Mouse (Mus musculus): Measurements from ENCODE around the gene Ccrl2. TPM values are rescaled to one million over a fixed set of nuclear protein-coding genes. Genes with fewer than 3 reads are reported as not detected.

The Ccrl2 gene
- polyA plus RNA-seq, 1 experiment from 2014 or later = 2.1 TPM

DNA sequence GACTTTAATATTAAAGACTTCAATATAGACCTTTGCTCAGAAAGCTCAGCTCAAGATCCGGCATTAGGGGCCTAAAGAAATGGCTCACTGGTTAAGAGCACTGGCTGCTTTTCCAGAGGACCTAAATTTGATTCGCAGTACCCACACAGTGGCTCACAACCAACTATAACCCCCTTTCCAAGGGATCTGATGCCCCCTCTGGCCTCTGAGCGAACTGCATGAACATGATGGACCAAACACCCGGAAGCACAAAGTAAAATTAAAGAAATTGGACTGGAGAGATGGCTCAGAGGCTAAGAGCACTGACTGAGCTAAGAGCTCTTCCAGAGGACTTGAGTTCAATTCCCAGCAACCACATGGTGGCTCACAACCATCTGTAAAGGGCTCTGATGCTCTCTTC, 41.7 kb downstream of the Ccrl2 start:
- no peak overlapping the region for H3K27ac ChIP-seq
- no peaks in the 10 kb centered on the region for H3K36me3 ChIP-seq
- no peaks in the 10 kb centered on the region for H3K9me3 ChIP-seq
- no peak for ATAC-seq
- no peak overlapping the region for H3K9ac ChIP-seq (replicated peaks)
- H3K4me1 ChIP-seq (replicated peaks) = no peaks in the 10 kb centered on the region
- no peak overlapping the region for H3K4me2 ChIP-seq (replicated peaks)
- WGBS = 78% methylated on average over 4 of the region's 4 CpGs
- H3K27me3 ChIP-seq = no peaks in the 10 kb centered on the region
- H3K4me3 ChIP-seq (replicated peaks) = no peak overlapping the region

DNA sequence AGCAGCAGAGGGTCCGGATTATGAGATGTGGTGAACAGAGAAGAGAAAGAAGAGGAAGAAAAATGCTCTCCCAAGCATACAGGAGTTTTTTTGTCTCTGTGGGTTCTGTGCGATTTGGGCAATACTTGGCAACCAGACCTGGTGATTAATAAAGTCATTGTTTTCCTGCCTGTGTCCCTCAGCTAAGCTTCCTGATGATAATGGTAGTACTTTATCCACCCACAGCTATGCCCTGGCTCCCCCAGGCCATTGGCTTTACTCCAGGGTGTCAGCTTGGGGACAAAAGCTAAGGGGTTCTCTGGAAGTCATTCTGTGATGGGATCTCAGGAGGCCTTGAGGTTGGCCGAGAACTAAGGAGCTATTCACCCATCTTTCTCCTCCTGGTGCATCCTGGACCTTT, 45.3 kb downstream of the Ccrl2 start:
- H3K4me2 ChIP-seq (replicated peaks) = no peak overlapping the region
- no peak overlapping the region for H3K9ac ChIP-seq (replicated peaks)
- no peaks in the 10 kb centered on the region for H3K9me3 ChIP-seq
- no peak overlapping the region for H3K27ac ChIP-seq
- no peak overlapping the region for H3K4me3 ChIP-seq (replicated peaks)
- no peak for ATAC-seq
- WGBS = 83% methylated on average over 3 of the region's 3 CpGs
- H3K27me3 ChIP-seq = no peaks in the 10 kb centered on the region
- H3K36me3 ChIP-seq = no peaks in the 10 kb centered on the region
- no peaks in the 10 kb centered on the region for H3K4me1 ChIP-seq (replicated peaks)

DNA sequence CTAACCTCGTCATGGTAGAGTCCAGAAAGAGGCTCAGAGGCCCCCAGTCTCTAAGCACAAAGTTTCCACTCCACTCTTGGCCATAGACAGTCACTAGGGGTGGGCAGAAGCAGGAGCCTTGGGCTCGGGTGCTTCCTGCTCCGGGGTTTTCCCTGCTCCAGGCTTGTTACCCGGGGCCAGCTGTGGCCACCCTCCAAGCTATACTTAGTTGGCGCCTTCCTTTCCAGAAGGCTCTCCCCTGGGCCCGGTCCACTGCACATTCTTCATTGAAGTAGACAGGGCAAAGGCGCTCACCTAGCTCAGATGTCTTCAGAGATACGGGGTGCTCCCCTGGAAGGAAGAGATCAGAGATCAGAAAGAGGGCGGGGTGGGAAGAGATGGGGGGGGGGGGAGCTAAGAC, 45.8 kb downstream of the Ccrl2 start:
- H3K4me1 ChIP-seq (replicated peaks) = no peaks in the 10 kb centered on the region
- no peaks in the 10 kb centered on the region for H3K9me3 ChIP-seq
- H3K36me3 ChIP-seq = no peaks in the 10 kb centered on the region
- H3K9ac ChIP-seq (replicated peaks) = no peak overlapping the region
- H3K4me3 ChIP-seq (replicated peaks) = no peak overlapping the region
- WGBS = 83% methylated on average over 9 of the region's 9 CpGs
- no peak overlapping the region for H3K27ac ChIP-seq
- no peak for ATAC-seq
- H3K27me3 ChIP-seq = no peaks in the 10 kb centered on the region
- H3K4me2 ChIP-seq (replicated peaks) = no peak overlapping the region

DNA sequence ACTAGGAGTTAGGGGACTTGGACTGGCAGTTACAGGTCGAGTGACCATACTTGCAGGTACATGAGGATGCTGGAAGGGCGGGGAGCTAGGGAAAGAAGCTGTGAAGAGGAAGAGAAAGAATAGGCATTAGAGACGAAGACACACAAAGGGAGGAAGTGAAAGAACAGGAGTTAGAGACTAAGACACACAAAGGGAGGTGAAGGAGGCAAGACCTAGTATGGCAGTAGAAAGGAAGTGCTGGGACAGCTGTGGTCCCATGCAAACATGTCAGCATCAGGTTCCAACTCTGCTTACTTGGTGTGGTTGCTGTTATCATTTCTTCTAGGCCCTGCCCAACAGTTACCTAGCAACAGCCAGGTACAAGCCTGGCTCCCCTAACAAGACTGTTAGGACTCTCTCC, 47.6 kb downstream of the Ccrl2 start:
- H3K9ac ChIP-seq (replicated peaks) = no peak overlapping the region
- no peak overlapping the region for H3K4me2 ChIP-seq (replicated peaks)
- 72% methylated on average over 3 of the region's 3 CpGs for WGBS
- H3K27ac ChIP-seq = no peak overlapping the region
- no peak overlapping the region for H3K4me3 ChIP-seq (replicated peaks)
- no peaks in the 10 kb centered on the region for H3K9me3 ChIP-seq
- H3K36me3 ChIP-seq = no peaks in the 10 kb centered on the region
- H3K4me1 ChIP-seq (replicated peaks) = no peaks in the 10 kb centered on the region
- no peaks in the 10 kb centered on the region for H3K27me3 ChIP-seq
- ATAC-seq = no peak

DNA sequence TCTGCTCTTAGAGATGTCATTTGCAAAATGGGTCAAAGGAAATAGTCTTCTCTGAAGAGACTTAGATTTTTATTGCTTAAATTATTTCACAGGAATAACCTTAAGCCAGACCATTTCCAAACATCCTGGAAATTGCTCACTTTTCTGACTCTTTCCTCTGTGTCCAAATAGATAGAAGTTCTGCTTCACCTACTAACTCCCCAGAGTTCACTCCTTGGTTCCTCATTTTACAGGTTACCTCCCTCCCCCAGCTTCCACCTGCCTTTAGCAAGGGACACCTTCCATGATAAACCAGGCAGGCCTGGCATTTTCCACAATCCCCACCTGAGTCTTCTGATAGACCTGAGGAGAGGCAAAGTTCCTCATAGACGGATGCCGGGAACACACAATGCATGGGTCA, 50.8 kb downstream of the Ccrl2 start:
- 97% methylated on average over 2 of the region's 2 CpGs for WGBS
- no peak for ATAC-seq
- Histone ChIP-seq H3K4me3 (replicated peaks) (no peak overlapping the region), H3K27ac (no peak overlapping the region), H3K27me3 (no peaks in the 10 kb centered on the region), H3K4me2 (replicated peaks) (no peak overlapping the region), H3K36me3 (no peaks in the 10 kb centered on the region), H3K9ac (replicated peaks) (no peak overlapping the region), H3K9me3 (no peaks in the 10 kb centered on the region), H3K4me1 (replicated peaks) (no peaks in the 10 kb centered on the region)

Other genes starting within 250 kb of the Ccrl2 start
- not detected in 2 replicates for gene Prss44, start 243.5 kb downstream of the Ccrl2 start, polyA plus RNA-seq (2015; fragmentation: Nextera tagmentation; extraction: Ambion mirVana)
- gene Prss43, start 230.8 kb downstream of the Ccrl2 start, polyA plus RNA-seq (2015; fragmentation: Nextera tagmentation; extraction: Ambion mirVana) = not detected in 2 replicates
- gene Prss45, start 222.9 kb downstream of the Ccrl2 start, polyA plus RNA-seq (2015; fragmentation: Nextera tagmentation; extraction: Ambion mirVana) = not detected in 2 replicates
- not detected in 2 replicates for gene Prss46, start 213.0 kb downstream of the Ccrl2 start, polyA plus RNA-seq (2015; fragmentation: Nextera tagmentation; extraction: Ambion mirVana)
- gene Prss50, start 199.6 kb downstream of the Ccrl2 start, polyA plus RNA-seq (2015; fragmentation: Nextera tagmentation; extraction: Ambion mirVana) = 0.24 TPM in 1 of 2 replicates, not detected in the other
- gene Als2cl, start 177.6 kb downstream of the Ccrl2 start, polyA plus RNA-seq (2015; fragmentation: Nextera tagmentation; extraction: Ambion mirVana) = 0.98 and 1.2 TPM in 2 replicates
- gene Tmie, start 177.4 kb downstream of the Ccrl2 start, polyA plus RNA-seq (2015; fragmentation: Nextera tagmentation; extraction: Ambion mirVana) = 0.49 and 0.74 TPM in 2 replicates
- gene Fam240a, start 140.7 kb downstream of the Ccrl2 start, polyA plus RNA-seq (2015; fragmentation: Nextera tagmentation; extraction: Ambion mirVana) = not detected in 2 replicates
- not detected in 2 replicates for gene Tdgf1, start 111.4 kb downstream of the Ccrl2 start, polyA plus RNA-seq (2015; fragmentation: Nextera tagmentation; extraction: Ambion mirVana)
- 0.30 and 0.71 TPM in 2 replicates for gene Lrrc2, start 106.0 kb downstream of the Ccrl2 start, polyA plus RNA-seq (2015; fragmentation: Nextera tagmentation; extraction: Ambion mirVana)
- not detected in 2 replicates for gene Rtp3, start 66.9 kb downstream of the Ccrl2 start, polyA plus RNA-seq (2015; fragmentation: Nextera tagmentation; extraction: Ambion mirVana)
- gene Ltf, start 38.2 kb downstream of the Ccrl2 start, polyA plus RNA-seq (2015; fragmentation: Nextera tagmentation; extraction: Ambion mirVana) = 0.54 and 0.61 TPM in 2 replicates
- gene Lrrfip2, start 60.1 kb upstream of the Ccrl2 start, polyA plus RNA-seq (2015; fragmentation: Nextera tagmentation; extraction: Ambion mirVana) = 44.8 and 47.6 TPM in 2 replicates
- gene Mlh1, start 214.3 kb upstream of the Ccrl2 start, polyA plus RNA-seq (2015; fragmentation: Nextera tagmentation; extraction: Ambion mirVana) = 33.2 and 36.2 TPM in 2 replicates
- 47.9 and 48.9 TPM in 2 replicates for gene Epm2aip1, start 214.4 kb upstream of the Ccrl2 start, polyA plus RNA-seq (2015; fragmentation: Nextera tagmentation; extraction: Ambion mirVana)

Measured in midbrain, embryonic 13.5 days (tissue).